Mouse (Mus musculus) adrenal gland, postnatal 10 days (tissue): ENCODE measurements around the gene Tbxas1. TPM values are rescaled to one million over a fixed set of nuclear protein-coding genes. Genes with fewer than 3 reads are reported as not detected.

Experiments
- DNase-seq: peaks from one replicate; pipeline ENCODE4 v3.0.0; 2021; ENCODE audit warnings: mixed read lengths
- total RNA-seq, 2 experiments: library from RNA; stranded (reverse); gene quantifications; 2 replicates each; pipeline ENCODE4 v1.2.3; 2021

Gene Tbxas1
- total RNA-seq, 2 experiments from 2014 or later: 3.1 to 3.7 TPM

DNA sequence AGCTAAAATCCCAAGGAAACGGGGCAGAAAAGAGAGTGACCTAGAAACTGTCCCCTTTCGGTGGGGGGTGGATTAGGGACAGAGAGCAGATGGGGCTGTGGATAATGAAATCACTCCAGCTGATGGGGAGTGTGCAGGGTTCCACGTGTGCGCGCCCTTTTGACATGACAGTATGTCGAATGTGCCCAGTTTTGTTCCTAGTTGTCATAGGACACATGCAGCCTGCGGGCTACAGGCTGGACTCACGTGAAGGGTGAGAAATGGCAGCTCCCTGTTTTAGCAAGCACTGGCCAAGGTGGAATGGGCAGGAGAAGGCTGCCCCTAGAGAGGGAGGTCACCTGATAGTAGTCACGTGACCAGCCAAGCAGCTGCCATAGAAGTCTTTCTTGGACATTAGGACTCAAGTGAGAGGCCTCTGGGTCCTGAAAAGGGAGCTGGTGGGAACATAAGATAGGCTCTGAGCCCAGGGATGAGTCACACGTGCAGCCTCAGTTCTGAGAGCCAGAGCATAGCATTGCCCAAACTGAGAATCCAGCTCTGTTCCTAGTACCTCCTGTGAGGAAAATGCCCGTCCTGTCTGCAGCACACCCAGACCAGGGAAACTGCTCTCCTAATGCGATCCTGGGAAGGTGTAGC is 85.7 kb downstream of the Tbxas1 start:
- peak; percentile 79 for DNase-seq

DNA sequence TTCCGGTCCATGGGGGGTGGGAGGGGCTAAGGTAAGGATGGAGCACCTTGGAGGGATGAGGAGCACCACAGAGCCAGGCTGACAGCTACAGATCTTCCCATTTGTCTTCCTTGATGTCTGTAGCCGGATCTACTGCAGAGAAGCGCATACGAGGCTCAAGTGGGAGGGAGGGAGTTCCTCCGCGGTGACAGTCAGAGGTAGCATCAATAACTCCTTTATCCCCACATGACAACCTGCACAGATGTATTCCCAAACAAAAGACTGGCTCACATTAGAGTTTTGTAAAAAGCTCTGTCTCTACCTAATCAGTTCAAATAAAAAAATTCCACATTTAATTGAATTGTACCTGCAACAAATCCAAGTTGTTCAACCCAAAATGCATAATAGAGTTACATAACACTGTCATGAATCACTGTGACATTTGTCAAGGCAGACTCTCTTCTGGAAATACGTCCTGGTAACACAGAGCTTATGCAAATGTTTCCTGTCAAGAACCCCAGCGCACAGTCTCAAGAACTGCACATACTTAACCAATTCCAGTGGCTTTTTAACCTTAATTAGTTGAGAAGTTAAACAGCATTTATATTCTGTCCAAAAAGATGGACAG is 86.3 kb downstream of the Tbxas1 start:
- no peak for DNase-seq

DNA sequence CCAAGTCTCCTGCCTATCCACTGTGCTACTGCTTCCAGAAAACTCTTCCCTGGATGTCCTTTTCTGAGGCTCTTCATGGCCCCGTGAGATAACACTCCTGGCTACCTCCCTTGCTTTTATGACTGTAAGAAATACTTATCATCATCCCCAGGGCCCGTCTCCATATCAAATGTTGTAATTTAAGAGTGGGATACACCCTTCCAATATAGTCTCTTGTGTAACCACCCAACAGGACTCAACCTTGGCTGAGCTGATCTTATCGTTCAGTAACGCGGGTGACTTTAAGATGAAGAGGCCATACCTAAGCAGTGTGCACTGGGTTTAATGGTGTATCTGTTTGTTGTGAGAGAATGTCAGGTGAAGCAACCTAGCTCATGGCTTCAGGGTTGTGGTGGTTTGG is 91.6 kb downstream of the Tbxas1 start:
- DNase-seq: no peak

DNA sequence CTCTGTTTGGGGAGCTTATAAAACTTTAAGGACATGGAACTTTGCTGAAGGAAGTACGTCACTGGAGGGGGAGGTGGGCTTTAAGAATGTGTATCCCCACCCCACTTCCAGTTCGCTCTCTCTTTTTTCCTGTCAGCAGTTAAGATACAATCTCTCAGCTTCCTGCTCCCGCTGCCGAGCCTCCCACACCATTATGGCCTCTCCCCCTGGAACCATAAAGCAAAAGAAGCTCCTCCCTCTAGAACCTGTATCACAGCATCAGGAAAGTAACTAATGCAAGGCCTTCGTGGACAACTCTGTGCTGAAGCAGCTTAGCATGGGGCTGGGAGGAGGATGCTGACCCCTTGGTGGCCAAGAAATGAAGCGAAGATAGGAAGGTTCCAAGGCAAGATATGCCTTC is 92.1 kb downstream of the Tbxas1 start:
- DNase-seq: no peak

DNA sequence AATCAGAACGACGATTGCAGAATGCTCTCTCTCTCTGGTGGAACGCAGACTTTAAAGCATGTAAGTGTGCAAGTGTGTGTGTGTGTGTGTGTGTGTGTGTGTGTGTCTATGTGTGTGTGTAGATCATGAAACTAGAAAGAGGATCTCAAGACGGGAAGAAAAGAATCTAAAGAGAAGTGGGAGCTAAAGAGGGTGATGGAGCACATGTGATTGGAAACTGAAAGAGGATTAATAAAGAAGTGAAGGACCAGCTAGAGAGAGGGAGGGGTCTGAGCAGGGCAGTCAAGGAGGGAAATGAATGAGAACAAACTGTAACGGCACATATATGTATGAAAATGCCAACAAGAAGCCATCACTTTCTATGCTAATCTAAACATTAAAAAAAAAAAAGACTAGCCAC is 92.8 kb downstream of the Tbxas1 start:
- DNase-seq: no peak

DNA sequence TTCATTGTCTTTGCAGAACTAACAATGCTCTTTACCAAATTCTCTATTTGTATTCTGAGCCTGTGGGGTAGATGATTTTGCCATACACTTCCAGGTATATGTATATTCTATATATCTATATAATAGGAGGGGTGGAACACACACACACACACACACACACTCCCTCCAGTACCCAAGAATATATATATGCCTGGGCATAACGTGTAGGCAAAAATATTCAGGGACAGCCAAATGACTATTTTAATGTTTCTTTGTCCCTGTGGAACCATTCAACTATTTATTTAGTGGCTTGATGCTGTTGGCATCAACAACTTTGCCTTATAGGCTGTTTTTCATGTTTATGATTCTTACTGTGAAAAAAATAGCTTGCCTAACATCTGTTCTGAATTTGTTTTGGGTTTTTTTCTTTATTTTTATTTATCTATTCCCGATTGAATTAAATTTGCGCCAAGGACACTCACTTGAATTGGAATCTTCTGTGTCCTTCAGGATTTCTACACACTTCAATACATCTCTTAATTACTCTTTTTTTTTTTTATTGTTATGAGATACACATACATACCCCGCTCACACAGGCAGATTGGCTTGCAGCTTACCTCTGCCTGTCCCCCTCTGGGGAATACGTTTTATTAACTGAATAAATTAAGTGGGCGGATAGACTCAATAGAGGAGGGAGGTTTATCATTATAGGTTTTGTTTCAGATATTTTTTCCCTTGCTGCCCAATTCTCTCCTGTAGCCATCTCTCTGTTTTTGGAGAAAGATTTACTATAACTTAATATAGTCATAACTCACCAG is 94.9 kb downstream of the Tbxas1 start:
- DNase-seq: no peak

DNA sequence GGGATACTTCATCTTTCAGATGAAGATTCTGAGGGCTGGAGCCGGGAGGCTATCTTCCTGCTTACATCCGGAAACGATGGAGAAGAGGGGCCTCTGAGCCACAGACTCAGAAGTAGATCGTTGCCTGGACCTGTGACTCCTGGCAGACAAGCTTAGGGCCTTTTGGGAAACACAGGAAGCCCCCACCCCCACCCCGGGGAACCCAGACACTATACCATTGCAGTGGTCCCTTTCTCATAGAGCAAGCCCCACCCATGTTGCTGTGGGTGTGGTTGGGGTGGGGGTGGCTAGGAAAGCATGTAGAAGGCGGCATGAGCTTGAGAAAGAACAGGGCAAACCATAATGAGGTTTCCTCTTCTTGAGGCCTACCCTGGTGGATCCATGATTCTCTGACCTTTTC is 95.6 kb downstream of the Tbxas1 start:
- no peak for DNase-seq

DNA sequence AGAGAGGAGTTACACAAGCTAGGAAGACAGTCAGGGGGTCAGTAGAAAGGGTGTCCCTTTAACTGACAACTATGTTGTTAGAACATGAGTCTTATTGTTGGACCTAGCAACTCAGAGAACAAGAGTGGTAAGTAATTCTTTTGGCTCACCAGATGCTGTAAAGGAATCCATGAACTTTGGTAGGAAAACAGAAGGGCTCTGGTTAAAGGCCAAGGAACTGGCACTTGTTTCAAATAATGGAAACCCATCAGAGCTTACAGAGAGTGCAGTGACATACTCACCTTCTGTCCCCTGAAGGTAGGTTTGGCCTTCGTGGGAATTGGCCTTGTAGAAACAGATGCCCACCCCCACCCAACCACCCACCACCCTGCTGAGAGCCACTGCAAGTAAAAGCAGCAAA is 97.6 kb downstream of the Tbxas1 start:
- DNase-seq: no peak

DNA sequence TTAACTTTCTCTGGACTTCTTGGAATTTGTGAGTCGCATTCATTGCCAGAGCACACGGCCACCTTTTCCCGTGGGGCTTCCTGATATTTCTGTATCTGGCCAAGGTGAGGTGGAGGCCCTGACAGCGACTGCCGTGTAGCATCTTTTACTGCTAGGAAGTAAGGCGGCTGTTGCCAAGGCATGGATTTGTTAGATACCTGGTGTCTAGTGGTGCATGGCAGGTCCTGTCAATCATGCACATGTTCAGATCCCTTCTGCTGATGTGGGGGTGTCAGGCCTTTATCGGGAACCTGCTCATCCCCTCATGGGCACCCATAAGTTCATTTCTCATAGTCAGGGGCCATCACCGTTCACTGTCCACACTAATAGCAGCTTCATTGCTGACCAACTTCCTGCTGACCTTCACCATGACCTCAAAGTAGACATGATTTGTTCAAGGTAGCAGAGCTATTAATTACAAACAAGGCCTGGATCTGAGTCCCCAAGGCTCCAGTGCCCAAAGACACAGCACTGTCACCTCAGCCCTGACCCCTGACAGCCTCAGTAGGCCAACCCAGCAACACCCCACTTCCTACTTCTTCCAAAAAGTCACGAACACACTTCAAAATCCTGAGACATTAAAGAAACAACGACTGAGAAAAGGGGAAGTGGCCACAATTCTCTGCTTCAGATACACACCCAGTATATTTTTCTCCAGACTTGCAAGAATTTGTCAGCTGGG is 98.4 kb downstream of the Tbxas1 start:
- peak; percentile 55 for DNase-seq

DNA sequence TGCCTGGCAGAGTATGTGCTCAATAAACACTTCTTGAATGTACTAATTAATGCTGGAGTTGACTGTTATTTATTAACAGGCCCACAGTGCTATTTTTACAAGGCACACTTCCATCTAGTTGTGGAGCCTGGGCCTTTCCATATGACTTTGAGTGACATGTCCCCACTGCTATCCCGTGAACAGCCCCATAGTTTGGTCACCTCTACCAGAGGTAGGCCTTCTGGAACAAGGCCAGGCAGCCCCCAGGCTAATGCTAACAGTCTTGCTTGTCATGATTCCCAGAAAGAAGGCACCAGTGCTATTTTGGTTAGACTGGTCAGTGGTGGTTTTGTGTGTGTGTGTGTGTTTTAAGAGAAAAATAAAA is 98.9 kb downstream of the Tbxas1 start:
- DNase-seq: no peak

DNA sequence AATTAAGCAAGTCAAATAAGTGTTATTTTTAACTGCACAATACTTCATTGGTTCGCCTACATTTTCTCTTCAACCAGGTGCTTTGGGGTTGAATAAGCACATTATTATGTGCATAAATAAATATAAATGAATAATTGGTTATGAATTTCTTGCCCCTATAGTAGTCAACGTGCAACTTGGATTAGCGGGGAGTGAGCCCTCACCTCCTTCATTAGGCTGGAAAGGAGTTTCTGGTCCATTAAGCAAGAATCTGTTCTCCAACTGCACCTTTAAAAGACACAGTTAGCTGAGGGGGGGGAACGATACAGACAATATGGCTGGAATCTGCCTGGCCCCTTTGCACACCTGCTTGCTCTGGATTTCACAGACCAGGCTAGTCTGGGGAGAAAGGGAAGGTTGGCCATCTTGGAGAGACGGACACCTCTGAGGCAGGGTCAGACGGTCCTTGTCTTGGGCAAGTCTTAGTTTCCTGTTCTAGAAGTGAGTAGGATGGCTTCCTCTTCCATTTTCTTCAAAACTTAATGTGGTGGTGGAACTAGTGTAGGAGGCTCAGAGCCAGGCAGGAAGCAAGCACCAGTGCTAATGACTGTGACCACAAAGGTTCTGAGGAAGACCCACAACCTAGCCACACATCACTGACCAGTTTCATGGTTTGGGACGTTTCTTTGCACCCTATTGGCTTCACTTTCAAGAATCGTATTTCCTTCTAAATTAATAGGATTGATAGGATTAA is 99.5 kb downstream of the Tbxas1 start:
- no peak for DNase-seq

DNA sequence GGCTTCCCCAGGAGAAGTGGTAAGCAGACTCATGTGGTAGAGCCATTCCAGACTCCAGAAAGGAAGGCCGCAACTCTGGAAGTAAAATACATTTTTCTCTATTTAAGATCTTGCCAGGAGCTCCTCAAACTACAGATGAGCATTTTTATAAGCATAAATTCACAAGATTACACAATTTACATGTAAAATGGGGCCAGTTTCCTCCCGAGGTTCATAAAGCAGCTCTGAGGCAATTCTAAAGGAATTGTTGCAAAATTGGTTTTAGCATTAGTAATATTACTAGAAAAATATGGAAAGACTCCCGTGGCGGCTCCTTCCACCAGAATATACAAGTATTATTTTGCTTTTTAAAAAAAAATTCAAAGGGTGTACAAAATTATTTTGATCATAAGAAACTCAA is 100.7 kb downstream of the Tbxas1 start:
- DNase-seq: no peak

DNA sequence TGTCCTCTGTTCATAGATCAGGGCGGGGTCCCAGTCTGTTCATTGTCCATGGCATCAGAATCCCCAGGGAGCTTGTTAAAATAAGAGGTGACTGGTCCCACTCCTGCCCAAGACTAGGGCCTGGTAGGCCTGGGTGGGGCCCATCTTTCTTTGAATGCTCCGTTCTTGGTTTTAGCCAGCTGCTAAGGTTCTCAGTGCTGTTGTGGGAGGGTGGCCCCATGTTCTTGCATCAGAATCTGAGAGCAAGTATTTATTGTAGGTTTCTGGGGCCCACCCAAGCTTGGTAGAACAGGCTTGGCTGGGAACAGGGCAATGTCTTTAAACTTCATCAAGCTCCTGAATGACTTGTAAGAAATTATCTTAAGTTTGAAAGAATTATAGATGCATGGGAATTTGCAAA is 101.2 kb downstream of the Tbxas1 start:
- DNase-seq: no peak

DNA sequence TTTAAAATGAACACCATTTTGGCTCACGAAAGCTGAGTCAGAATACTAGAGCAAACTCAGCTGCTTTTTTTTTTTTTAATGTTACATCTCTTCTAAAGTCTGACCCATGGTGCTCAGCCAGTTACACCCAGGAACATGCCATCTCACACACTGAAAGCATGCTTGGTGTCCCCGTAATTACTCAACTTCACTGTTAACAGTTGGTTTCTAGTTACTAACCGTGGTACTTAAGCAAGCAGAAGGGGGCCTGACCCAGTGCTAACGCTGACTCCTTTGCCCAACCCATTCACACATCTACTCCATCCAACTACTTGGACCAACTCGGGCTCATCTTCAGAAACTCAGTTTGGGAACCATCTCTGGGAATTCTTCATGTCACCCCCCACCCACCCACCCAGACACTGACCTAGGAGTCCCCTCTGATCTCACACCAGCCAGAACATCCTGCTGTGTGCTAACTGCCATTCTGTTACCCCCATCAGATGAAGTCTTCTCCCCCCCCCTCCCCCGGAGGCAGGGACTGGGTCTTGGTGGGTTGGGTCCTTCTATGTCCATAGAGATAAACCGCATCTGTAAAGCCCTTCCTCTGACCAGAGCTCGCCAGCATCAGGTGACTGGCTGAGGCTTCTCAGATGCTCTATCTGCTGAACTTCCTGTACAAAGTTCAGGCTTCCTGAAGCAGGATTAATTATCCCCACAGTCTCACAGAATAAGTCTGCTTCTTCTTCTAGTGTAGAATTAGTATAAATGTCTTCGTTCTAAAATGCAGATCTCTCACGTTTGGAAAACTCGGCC is 105.9 kb downstream of the Tbxas1 start:
- DNase-seq: no peak

DNA sequence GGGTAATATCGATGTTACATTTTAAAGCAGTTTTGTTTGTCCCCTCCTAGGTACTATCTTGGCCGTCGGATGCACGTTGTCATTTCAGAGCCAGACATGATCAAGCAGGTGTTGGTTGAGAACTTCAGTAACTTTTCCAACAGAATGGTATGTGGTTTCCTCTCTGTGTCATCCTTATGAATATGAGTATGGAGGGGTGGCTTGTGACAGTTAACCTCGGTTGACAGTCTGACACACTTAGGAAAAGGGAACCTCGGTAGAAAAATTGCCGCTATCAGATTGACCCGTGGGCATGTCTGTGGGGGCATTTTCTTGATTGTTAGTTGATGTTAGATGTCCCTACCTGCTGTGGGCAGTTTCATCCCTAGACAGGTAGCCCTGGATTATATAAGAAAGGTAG is 106.9 kb downstream of the Tbxas1 start:
- no peak for DNase-seq

DNA sequence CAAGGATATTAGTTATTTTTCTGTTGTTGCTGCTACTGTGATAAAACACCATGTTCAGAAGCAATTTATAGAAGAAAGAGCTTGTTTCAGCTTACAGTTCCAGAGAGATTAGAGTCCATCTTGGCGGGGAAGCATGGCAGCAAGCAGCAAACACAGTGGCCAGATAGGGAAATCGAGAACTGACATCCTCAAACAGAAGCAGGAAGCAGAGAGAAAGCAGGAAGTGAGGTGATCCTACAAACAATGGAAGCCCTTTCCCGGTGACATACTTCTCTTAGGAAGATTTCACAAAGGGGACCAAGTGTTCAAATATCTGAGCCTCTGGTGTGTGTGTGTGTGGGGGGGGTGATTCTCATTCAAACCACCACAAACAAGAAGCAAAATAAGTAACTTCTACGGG is 107.5 kb downstream of the Tbxas1 start:
- DNase-seq: no peak

DNA sequence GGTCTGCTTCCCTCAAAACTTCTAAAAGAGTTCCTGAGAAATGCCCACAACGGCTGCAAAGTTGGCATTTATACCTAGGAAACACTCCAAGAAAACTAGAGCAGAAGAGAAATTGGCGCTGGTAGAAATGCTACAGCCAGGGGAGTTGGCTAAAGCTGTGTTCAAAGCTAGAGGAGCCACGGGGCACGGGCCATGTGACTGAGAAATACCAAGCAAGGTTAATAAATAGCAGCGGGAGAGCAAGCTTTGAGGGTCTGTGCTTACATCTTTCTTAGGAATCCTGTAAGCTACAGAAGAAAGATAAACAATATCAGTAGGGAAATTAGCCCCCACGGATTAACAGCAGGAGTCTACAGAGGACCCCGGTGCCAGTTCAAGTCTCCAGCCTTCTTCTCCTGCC is 107.9 kb downstream of the Tbxas1 start:
- DNase-seq: peak; percentile 37

DNA sequence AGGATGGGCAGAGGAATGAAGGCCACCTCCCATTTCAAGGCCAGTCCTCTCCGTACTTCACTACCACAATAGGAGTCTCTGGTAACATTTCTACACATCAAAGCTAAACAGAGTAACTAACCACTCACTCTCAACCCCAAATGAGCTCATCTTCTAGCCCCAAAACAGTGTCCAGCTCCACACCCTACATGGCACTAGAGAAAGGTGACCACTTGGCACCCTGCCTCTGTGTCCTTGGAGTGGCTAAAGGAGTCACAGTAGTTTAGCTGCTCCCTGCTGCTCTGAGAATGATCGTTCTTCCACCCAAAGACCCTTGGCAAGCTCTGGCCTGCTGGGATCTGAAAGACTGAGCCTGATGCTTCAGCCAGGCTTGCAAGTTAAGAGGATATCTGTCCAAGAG is 109.4 kb downstream of the Tbxas1 start:
- DNase-seq: peak; percentile 63

DNA sequence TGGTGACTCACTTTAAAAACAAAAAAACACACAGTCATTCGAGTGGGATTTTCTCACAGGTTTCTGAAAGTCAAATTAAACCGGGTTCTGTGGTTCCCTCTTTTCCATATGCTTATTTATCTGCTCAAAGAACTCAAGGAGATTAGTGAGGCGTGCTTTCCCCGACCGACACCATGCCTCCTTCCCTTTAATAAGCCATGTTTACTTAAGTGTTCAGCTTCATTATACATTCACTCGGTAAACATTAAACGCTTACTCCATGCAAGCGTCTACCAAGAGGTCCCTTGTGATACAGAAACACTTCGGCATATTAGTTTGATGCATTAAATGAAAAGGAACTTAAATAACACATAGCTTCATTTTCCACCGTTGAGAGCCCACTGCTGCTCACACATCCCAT is 111.4 kb downstream of the Tbxas1 start:
- DNase-seq: no peak

DNA sequence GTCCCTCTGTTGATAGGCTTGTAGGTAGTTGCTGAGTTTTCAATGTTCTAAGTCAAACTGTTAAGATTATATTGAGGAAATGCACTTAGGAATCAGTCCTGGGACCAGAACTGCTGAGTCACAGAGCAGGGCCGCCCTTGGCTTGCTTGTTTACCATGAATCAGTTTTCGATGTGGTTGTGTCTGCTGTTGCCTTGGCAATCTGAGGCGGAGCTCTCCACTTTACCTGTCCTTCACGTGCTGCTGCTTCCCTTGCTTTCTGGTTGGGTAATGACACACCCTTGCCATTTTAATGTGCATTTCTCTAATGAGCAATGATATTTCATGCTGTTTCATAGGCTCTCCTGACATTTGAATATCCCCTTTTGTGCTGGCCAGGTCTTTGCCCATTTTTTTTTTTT is 116.8 kb downstream of the Tbxas1 start:
- peak; percentile 35 for DNase-seq

DNA sequence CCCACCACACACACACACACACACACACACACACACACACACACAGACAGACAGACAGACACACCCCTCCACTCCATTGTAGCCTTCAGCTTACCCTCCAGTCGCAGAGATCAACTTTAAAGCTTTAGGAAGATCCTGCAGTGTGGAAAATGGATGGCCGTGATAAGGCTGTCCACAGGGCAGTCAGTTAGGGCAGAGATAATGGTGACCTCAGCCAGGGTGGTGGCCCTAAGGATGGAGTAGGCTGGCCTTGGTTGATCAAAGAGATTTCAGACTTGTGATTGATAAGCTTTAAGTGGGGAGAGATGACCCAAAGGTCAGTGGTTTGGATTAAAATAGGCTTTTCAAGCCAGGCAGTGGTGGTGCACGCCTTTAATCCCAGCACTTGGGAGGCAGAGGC is 120.6 kb downstream of the Tbxas1 start:
- no peak for DNase-seq

DNA sequence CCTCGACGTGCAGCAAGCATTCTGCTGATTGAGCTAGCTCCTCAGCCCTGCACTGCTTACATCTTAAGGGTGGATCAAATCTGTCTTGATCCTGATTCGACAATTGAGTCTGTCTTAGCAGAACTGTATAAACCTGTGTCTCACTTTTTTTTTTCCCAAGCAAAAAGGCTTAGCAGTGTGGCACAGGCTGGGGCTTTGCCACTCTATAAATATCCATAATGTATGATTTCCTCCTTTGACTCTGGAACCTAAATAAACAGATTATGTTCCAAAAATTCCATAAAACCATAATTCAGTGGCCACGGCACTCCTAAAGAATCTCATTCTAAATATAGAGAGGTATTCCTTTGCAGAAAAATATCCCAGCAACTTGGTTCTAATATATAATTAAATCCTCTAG is 122.6 kb downstream of the Tbxas1 start:
- DNase-seq: no peak
